Mouse (Mus musculus): ENCODE measurements around the gene Ccl2. TPM values are rescaled to one million over a fixed set of nuclear protein-coding genes. Genes with fewer than 3 reads are reported as not detected.

Gene Ccl2
- polyA plus RNA-seq, 1 experiment: 0.19 TPM

DNA sequence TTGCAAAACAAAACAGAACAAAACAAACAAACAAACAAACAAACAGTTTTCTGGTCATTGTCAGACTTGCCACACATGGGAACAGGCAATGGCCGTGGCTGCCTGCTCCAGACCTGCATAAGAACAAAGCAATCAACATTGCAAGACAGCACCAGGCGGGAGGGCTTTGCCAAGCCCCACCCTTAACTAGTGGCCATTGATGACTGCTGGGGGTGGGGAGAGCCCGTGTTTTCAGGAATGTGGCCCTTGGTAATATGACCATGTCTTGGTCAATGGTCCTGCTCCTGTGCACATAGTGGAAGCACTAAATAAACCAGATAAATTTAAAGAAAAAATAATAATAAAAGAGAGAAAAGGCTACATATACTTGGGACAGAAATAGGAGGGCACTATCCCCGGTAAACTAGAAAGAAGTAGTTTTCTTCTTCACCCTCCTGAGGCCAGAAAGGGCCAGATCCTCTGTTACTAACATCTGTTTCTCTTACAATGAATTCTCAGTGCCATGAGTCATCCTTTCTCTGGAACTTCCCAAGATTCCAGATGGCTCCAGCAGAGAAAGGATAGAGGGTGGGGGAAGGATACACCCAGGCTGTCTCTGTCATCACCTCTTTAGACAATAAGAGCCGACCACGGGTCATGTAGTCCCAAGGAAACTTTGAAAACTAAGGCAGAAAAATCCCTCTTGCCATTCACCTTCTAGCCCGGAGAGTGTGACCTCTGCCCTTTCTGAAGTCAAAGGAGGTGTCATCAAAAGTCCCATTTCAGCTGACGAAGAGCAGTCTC, 23.8 kb upstream of the Ccl2 start:
- no peak for TF ChIP-seq CTCF (IDR thresholded peaks at IDR 0.05; ENCODE audit: extremely low read depth, insufficient read depth, low read length)

DNA sequence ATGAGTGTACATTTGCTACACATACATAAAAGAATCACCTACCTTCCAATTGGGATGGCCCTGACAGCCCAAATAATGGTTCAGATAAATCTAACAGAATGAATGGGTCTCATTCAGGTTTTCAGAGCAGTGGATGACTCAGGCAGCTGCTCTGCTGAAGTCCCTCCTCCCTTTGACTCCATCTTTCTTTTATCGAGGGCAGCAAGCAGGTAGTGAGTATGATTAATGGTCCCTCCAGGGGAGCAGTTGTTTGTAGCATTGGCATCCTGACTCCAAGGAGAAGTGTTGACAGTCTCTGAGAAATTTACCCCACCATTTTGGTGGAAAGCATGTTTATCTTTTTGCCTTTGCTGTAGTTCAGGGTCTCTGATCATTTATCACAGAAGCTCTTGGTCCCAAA, 21.6 kb upstream of the Ccl2 start:
- no peak overlapping the region for H3K27ac ChIP-seq (ENCODE audit: insufficient read depth, low read length)
- TF ChIP-seq CTCF (IDR thresholded peaks at IDR 0.05; ENCODE audit: extremely low read depth, insufficient read depth, low read length) (no peak), POLR2A (IDR thresholded peaks at IDR 0.05; ENCODE audit: extremely low read depth, insufficient read depth, low read length) (no peak)
- H3K4me1 ChIP-seq (ENCODE audit: control insufficient read depth, insufficient read depth, low read length): no peaks in the 10 kb centered on the region
- no peak overlapping the region for H3K4me3 ChIP-seq (ENCODE audit: insufficient read depth, low read length)

More for the DNA sequence above, 23.8 kb upstream of the Ccl2 start:
- Histone ChIP-seq H3K4me1 (ENCODE audit: control insufficient read depth, insufficient read depth, low read length) (no peaks in the 10 kb centered on the region), H3K27ac (ENCODE audit: insufficient read depth, low read length) (no peak overlapping the region), H3K4me3 (ENCODE audit: insufficient read depth, low read length) (no peak overlapping the region)

- no peak overlapping the region for H3K27ac ChIP-seq (ENCODE audit: insufficient read depth, low read length)
- H3K4me3 ChIP-seq (ENCODE audit: insufficient read depth, low read length): no peak overlapping the region
- TF ChIP-seq CTCF (IDR thresholded peaks at IDR 0.05; ENCODE audit: extremely low read depth, insufficient read depth, low read length) (no peak), POLR2A (IDR thresholded peaks at IDR 0.05; ENCODE audit: extremely low read depth, insufficient read depth, low read length) (no peak)
- no peaks in the 10 kb centered on the region for H3K4me1 ChIP-seq (ENCODE audit: control insufficient read depth, insufficient read depth, low read length)
These were observed 20.3 kb upstream of the Ccl2 start for GRCm38 (mm10) chr11:82015066-82015465.

DNA sequence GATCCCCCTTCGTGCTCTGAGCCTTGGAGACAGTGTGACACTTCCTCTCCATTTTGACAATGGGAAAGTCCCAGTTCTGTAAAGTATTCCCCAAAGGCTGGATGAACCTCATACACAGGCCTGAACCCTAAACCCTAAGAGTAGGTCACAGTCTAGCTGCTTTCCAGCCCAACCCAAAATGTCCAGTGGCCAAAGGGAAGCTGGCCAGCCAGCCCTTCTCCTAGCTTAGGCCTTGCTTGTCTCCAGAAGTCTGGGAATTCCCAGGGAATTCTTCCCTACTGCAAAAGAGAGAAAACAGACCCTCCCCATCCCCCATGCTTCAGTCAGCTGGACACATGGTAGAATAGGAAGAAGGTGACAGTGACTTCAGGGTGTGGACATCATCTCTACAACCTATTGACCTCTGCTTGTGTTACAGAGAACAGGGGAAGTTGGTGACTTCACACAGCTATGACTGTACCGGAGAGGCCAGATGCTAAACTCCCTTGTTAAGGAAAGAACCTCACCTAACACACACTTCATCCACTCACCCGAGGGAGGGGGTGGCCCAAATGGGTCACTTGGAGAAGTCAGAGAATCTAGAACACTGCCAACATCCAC, 19.1 kb upstream of the Ccl2 start:
- no peaks in the 10 kb centered on the region for H3K4me1 ChIP-seq (ENCODE audit: control insufficient read depth, insufficient read depth, low read length)
- TF ChIP-seq POLR2A (IDR thresholded peaks at IDR 0.05; ENCODE audit: extremely low read depth, insufficient read depth, low read length) (no peak), CTCF (IDR thresholded peaks at IDR 0.05; ENCODE audit: extremely low read depth, insufficient read depth, low read length) (no peak)
- H3K4me3 ChIP-seq (ENCODE audit: insufficient read depth, low read length): no peak overlapping the region
- no peak overlapping the region for H3K27ac ChIP-seq (ENCODE audit: insufficient read depth, low read length)

GRCm38 (mm10) chr11:82019389-82019788, 16.0 kb upstream of the Ccl2 start:
- H3K4me3 ChIP-seq (ENCODE audit: insufficient read depth, low read length): no peak overlapping the region
- no peak for TF ChIP-seq CTCF (IDR thresholded peaks at IDR 0.05; ENCODE audit: extremely low read depth, insufficient read depth, low read length)
- TF ChIP-seq POLR2A (IDR thresholded peaks at IDR 0.05; ENCODE audit: extremely low read depth, insufficient read depth, low read length): no peak
- no peak overlapping the region for H3K27ac ChIP-seq (ENCODE audit: insufficient read depth, low read length)
- no peaks in the 10 kb centered on the region for H3K4me1 ChIP-seq (ENCODE audit: control insufficient read depth, insufficient read depth, low read length)

DNA sequence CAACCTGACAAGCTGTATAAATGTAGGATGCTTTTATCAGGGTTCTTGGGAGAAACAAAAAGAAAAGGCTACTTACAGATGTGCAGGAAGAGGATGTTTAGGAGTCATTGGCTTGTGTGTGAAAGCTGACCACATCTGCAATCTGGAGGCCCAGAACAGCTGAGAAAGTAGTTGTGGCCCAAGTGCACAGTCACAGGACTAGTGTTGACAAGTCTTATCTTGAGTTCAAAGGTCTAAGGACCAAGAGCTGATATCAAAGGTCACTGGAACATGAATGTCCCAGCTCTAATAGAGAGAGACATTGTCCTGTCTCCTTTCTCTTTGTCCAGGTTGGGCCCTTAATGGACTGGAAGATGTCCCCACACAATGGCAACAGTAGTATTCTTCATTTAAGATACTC, 15.6 kb upstream of the Ccl2 start:
- TF ChIP-seq POLR2A (IDR thresholded peaks at IDR 0.05; ENCODE audit: extremely low read depth, insufficient read depth, low read length) (no peak), CTCF (IDR thresholded peaks at IDR 0.05; ENCODE audit: extremely low read depth, insufficient read depth, low read length) (no peak)
- H3K27ac ChIP-seq (ENCODE audit: insufficient read depth, low read length): no peak overlapping the region
- H3K4me3 ChIP-seq (ENCODE audit: insufficient read depth, low read length): no peak overlapping the region
- no peaks in the 10 kb centered on the region for H3K4me1 ChIP-seq (ENCODE audit: control insufficient read depth, insufficient read depth, low read length)

DNA sequence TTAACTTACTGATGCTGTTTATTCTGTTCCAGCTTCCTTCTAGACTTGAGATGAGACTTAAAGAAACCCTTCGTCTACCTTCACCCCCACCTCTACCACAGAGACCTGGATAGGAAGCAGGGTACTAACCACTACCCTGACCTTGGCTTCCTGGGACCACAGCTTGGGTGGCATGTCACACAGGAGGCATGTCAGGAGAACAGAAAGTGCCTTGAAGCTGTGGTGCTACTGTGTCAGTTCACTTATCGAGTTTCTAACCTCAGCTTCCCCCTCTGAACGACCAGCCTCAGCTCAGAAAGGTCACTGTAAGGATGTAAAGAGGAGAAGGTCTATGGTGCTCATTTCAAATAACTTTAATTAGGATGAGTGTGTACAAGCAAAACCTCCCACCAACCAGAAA, 14.0 kb upstream of the Ccl2 start:
- H3K4me3 ChIP-seq (ENCODE audit: insufficient read depth, low read length): no peak overlapping the region
- no peaks in the 10 kb centered on the region for H3K4me1 ChIP-seq (ENCODE audit: control insufficient read depth, insufficient read depth, low read length)
- TF ChIP-seq POLR2A (IDR thresholded peaks at IDR 0.05; ENCODE audit: extremely low read depth, insufficient read depth, low read length) (no peak), CTCF (IDR thresholded peaks at IDR 0.05; ENCODE audit: extremely low read depth, insufficient read depth, low read length) (no peak)
- H3K27ac ChIP-seq (ENCODE audit: insufficient read depth, low read length): no peak overlapping the region

GRCm38 (mm10) chr11:82022504-82023056, 12.8 kb upstream of the Ccl2 start:
- Histone ChIP-seq H3K27ac (ENCODE audit: insufficient read depth, low read length) (no peak overlapping the region), H3K4me3 (ENCODE audit: insufficient read depth, low read length) (no peak overlapping the region), H3K4me1 (ENCODE audit: control insufficient read depth, insufficient read depth, low read length) (no peaks in the 10 kb centered on the region)
- TF ChIP-seq POLR2A (IDR thresholded peaks at IDR 0.05; ENCODE audit: extremely low read depth, insufficient read depth, low read length): no peak

DNA sequence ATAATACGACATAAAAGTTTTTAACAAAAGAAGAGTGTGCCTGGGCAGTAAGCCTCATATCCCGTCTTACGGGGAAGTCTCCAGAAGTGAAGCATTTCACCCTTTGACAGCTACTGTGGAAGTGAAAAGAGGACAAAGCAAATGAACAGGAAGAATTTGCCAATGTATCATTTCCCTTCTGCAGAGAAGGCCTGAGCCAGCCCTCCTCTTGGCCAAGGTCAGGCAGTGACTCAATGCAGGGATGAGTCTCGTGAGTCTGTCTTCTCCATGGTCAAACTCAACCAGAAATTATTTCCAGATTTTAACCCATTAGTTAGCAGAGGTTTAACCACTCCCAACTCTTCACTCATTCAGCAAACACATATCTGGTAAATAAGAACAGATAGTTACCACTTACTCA, 11.6 kb upstream of the Ccl2 start:
- no peaks in the 10 kb centered on the region for H3K4me1 ChIP-seq (ENCODE audit: control insufficient read depth, insufficient read depth, low read length)
- H3K4me3 ChIP-seq (ENCODE audit: insufficient read depth, low read length): no peak overlapping the region
- TF ChIP-seq POLR2A (IDR thresholded peaks at IDR 0.05; ENCODE audit: extremely low read depth, insufficient read depth, low read length) (no peak), CTCF (IDR thresholded peaks at IDR 0.05; ENCODE audit: extremely low read depth, insufficient read depth, low read length) (no peak)
- H3K27ac ChIP-seq (ENCODE audit: insufficient read depth, low read length): no peak overlapping the region

GRCm38 (mm10) chr11:82030171-82030570, 5.2 kb upstream of the Ccl2 start:
- H3K4me1 ChIP-seq (ENCODE audit: control insufficient read depth, insufficient read depth, low read length): 0 out of 2 replicates have a peak, but pooled peaks cover 1% of the 10 kb centered on the region
- no peak overlapping the region for H3K4me3 ChIP-seq (ENCODE audit: insufficient read depth, low read length)
- TF ChIP-seq CTCF (IDR thresholded peaks at IDR 0.05; ENCODE audit: extremely low read depth, insufficient read depth, low read length): no peak
- TF ChIP-seq POLR2A (IDR thresholded peaks at IDR 0.05; ENCODE audit: extremely low read depth, insufficient read depth, low read length): no peak
- H3K27ac ChIP-seq (ENCODE audit: insufficient read depth, low read length): no peak overlapping the region
